Mouse (Mus musculus): Measurements from ENCODE around the gene Smagp.

Smagp gene

DNA sequence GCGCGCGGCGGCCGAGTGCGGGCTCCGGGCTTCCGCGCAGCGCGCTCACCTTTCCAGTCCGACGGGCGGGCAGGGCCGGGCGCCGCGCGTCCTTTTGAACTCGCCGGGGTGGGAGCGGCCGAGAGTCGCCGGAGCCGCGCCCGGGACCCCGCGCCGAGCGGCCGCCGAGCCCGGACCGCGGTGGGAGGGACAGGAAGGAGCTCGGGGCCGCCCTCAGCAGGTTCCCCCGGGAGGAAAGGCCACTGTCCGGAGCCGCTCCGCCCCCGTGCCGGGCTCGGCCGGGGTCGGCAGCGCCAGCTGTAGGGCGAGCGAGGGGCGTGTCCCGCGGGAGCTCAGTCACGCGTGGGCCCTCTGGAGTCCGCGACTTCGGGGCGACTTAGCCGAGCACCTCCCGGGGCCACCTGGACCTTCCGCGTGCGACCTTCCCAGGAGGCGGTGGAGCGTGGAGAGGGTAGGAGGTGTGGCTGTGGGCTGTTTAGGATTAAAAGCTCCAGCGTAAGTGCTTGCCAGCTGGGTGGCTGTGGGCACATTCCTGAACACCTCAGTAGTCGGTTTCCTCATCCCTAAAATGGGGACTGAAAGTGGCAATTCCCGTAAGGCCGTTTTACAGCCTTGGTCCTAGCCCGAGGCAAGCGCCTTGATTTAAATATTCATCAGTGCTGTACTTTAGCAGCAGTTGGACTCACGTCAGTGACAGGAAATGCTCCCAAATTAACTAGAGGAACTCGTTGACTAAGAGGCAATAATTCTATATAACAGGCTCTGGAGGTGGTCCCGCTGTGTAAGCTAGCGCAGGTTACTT lies at the start of gene Smagp:
Gene Smagp (minus strand): TSS at position 241 of the 802 bp plus-strand sequence.
- peak; percentile 62 for DNase-seq (ENCODE audit: low spot score)

DNA sequence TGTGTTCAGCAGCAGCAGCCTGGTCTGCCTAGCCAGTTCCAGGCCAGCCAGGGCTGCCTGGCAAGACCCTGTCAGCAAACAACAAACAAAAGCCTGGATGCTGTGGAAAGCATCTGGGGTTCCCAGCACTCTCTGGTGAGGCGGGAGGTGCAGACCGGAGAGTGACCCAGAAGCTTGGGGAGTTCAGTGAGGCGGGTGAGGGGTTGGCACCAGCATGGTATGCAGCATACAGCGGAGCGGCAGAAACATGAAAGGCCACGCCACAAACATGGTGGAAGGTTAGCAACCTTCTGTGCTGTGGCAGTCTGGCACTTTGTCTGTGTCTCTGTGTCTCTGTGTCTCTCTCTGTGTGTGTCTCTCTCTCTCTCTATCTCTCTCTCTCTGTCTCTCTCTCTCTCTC lies 49.7 kb upstream of the Smagp start:
- DNase-seq (ENCODE audit: low spot score), result no peak

DNA sequence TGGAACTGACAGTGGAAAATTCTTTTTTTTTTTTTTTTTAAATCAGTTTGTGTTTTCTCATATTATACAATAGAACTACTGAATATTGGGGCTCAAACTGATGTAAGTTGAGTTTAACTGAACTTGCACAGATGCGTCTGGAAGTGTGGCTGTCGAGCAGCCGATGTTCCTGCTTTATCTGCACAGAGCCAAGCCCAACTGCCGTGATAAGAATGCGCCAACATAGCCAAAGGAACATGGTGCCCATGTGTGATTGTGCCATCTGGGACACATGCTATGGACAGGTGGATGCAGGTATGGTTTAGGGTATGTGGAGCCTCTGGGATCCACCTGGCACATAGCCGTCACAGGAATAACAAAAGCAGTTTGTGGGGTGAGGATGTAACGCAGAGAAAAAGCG lies 49.1 kb upstream of the Smagp start:
- DNase-seq (ENCODE audit: low spot score), result no peak

DNA sequence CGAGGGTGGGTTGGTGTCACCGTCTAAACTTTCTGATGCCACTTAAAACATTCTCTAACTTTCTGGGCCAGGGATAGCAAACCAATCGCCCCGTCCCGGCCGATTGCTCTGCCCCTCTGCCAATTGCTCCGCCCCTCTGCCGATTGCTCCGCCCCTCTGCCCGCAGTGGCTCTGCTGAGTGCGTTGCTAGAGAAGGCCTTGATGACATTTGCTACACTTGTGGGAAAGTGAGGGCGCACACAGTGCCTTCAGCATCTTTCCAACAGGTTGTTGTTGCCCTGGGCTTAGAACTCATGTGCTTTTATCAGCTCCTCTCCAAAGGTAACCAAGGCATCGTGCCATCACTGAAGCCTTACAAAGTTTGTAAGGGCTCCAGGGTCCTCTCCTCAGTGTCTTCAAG lies 48.5 kb upstream of the Smagp start:
- DNase-seq (ENCODE audit: low spot score), result no peak

DNA sequence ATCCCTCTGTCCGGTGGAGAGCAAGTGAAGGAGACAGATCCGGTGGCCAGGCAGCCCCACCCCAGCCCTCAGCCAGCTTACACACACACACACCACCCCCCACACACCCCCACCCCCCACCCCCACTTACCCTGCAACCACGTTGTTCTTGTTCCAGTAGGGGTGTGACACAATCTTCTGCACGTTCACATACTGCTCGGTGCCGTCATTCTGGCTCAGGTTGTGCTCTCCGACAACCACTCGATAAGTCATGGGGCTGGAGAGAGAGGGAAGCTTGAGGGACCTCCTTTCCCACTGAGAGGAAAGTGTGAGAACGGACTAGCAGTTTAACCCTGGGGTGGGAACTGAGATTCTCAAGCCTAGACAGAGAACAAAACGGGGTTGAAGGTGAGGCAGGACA lies 47.7 kb upstream of the Smagp start:
- no peak for DNase-seq (ENCODE audit: low spot score)

DNA sequence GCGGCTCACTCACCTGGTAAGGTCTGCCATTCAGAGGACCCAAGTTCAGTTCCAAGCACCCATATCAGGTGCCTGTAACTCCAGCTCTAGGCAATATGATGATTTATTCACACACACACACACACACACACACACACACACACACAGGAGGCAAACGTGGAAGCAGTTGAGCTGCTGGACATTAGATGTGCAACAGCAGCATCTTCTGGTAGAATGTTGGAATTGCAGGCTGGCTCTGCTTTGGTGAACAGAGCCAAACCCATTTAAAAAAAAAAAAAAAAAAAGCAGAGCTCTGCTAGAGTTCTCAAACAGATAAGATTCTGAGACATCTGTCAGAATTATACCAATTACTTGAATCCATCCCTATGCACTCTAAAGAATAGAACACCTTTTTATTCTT lies 46.3 kb upstream of the Smagp start:
- peak; percentile 81 for DNase-seq (ENCODE audit: low spot score)

DNA sequence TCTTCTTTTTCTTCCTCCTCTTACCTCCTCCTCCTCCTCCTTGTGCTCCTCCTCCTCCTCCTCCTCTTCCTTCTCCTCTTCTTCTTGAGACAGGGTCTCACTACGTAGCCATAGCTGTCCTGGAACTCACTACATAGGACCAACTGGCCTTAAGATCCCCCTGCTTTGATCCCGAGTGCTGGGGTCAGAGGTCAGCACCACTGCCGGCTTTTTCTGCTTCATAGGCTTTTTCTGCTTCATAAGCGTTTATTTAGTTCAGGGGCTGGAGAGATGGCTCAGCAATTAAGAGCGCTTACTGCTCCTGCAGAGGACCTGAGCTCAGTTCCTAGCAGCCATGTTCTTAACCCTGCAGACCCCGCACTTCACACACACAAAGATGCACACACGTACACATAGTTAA lies 45.0 kb upstream of the Smagp start:
- no peak for DNase-seq (ENCODE audit: low spot score)

DNA sequence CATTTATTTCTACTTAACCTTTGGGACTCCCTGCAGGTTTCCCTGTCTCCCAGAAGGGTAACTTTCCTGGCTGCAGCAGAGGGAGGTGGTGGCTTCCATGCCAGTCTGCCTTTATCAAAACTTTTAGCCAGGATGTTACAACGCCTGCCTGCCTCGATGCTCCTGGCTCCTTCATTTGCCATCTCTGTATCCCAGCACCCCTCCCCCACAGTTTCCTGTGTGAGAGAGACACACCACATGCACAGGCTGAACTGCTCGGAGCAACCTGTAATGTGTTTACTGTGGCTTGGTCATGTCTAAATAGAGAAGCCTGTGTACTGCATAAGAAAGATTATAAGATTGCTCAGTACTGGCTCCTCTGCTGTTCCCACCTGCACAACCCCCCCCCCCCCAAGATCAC lies 43.6 kb upstream of the Smagp start:
- DNase-seq (ENCODE audit: low spot score), result no peak

DNA sequence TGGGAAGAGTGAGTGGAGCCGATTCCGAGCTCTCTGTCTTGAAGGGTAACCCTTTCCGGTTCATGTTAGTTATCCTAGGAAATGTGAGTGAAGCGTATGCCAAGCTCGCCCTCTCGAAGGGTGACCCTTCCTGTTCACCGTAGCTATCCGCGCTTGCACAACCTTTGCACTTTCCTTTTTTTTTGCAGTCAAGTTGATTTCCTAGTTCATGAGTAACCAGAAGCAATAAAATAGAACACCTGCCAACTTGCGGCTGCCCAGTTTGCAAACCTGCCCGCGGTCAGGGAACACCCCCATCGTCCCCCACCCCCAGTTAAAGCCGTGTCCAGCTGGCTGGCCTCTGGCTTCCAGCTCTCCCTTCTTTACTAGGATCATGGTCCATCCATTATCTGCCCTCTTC lies 42.3 kb upstream of the Smagp start:
- DNase-seq (ENCODE audit: low spot score), result no peak

DNA sequence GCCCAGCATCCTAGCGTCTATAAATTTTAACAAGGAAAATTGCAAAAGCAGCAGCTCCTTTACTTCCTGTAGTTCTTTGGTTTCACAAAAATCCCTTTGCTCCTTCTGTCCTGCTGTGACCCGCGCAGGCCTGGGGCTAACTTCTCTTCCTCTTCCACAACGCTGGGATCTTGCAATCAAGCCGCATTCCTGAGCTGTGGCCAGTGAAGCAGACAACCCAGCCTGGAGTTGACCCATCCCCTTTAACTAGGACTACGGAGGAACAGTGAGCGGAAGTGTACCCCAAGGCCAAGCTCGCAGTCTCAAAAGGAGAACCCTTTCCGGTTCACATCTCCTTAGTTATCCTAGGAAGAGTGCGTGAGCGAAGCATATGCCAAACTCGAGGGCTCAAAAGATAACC lies 41.8 kb upstream of the Smagp start:
- DNase-seq (ENCODE audit: low spot score), result no peak

DNA sequence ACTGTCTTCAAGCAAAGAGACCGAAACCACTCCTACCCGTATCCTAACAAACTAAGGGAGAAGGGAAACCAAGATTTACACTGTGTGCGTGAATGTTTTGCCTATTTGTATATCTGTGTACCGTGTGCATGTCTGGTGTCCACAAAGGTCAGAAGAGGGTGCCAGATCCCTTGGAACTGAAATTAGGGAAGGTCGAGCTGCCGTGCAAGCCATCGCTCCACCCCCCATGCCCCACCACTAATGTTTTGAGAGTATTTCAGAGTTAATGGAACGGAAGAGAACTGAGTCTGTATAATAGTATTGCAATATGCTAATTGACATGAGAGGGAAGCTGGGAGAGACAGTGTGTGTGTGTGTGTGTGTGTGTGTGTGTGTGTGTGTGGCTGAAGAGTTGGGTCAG lies 40.9 kb upstream of the Smagp start:
- DNase-seq (ENCODE audit: low spot score), result no peak

DNA sequence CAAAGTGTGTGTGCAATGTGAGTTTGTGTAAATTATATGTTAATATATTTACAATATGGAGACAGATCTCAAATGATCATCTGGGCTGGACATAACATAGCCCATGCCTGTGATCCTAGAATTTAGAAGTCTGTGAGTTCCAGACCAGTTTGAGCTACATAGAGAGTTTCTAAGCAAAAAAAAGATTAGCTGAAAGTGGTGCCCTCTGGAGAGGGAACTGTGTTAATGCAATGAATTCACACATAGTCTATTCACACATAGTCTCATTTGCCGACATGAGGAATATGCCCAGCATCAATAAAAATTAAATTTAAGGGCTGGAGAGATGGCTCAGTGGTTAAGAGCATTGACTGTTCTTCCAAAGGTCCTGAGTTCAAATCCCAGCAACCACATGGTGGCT lies 39.8 kb upstream of the Smagp start:
- no peak for DNase-seq (ENCODE audit: low spot score)

DNA sequence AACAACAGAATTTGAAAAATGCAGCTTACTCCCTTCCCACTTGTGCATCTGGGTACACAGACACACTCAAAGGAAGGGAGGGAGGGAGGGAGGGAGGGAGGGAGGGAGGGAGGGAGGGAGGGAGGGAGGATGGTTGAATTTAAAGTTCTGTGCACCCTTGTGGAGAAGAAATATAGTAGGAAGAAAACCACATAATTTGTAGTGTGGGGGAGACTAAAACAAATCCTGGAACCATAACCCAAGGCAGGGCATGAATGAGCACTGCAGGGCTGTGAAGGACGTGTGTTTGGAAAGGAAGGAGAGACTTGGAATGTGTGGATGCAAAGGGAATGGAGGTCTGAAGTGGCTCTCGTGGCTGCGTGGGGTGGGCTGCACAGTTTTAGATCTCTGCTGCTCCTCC lies 38.7 kb upstream of the Smagp start:
- DNase-seq (ENCODE audit: low spot score), result no peak

DNA sequence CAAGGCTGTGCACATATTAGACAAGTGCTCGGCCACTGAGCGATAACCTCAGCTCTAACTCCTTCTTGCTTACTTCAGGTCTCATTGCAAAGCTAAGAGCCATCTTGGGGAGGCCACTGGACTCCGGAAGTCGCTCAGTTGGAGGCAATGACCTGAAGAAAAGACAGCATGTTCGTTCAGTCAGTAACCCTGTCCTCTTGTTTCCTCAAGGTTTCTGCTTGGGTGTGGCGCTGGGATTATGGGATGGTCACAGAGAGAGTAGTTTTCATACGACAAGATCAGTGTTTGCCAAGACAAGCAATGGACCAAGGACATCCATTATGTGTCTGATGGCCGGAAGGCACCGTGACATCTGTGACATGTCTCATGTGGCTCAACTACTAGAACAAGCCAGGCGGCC lies 37.8 kb upstream of the Smagp start:
- DNase-seq (ENCODE audit: low spot score), result no peak

DNA sequence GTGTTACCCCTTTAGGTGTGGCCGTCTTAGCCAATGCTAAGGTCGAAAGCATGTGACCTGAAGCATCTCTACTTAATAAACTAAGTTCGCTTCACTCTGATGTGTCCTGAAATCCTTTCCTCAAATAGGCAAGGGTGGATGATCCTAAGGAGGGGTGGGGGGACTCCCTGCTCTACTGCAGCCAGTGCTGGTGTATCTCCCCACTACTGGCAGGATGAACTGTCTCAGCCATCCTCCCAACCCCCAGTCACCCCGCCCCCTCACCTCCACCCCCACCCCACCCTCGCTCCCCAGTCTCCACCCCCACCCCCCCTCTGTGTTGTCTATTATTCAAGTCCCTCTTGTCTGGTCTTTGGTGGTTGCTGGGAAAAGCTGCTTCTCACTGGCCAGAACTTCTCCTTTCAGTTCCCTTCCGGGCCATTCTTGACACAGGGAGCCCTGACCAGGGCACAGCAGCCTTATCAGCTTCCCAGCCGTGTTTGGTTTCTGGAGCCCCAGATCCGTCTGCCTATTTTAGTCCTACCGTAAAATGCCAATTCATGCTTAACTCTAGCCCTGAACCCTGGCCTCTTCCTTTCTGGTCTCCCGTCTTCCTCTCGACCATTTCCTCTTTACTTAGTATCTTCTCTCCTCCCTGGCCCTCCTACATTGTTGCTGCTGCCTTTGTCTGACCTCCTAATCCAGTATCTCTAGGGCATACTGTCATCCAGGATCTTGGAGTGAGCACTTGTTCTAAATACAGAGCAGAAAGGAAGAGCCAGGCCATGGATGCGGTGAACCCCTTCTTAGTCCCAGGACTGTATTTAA lies 37.0 kb upstream of the Smagp start:
- no peak for DNase-seq (ENCODE audit: low spot score)

DNA sequence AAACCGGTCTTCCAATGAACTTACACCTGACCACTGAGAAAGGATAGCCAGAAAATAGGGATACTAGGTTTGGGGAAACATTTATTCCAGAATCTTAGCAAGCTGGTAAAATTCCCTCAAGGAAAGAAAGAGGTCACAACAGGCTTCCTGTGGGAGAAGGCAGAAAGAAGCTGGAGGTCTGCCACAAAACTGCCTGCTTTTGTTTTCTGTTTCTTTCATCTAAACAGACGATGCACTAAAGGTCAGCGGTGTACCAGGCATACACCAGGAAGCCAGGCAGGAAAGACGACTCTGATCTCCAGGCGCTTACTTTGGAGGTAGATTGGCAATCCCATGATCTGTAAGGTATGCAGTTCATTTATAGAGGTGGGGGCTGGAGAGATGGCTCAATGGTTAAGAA lies 34.1 kb upstream of the Smagp start:
- DNase-seq (ENCODE audit: low spot score), result no peak

DNA sequence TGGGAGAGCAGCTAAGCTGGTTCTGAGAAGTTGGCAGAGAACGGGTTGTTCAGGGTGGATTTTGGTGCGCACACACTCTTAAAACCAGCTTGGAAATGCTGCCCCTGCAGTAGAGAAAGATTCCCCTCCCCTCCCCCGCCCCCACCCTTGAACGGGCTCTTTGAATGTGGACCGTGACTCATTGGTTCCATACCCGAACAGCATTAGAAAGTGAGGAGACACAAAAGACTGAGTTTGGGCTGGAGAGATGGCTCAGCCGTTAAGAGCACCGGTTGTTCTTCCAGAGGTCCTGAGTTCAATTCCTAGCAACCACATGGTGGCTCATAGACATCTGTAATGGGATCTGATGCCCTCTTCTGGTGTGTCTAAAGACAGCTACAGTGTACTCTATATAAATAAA lies 33.3 kb upstream of the Smagp start:
- DNase-seq (ENCODE audit: low spot score), result no peak

DNA sequence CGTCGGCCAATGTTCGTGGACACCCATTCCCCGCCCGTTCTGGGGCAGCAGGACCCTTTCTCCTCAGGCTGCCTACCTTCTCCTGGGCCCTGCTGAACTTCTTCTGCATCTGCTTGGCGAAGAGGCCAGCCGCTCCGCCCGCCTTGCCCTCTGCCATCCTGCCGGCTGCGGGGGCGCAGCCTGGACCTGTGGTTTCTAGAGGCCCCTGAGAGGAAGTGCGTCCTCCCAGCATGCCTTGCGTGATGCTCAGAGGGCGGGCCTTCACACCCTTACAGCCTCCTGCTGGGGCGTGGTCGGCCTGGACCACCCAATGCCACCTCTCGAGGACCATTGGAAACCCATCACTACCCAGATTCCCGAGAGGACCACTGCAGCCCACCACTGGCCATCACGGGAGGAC lies 32.6 kb upstream of the Smagp start, which contains the start of gene Bin2:
Gene Bin2 (minus strand): TSS at position 217 of the 400 bp plus-strand sequence.
- no peak for DNase-seq (ENCODE audit: low spot score)

DNA sequence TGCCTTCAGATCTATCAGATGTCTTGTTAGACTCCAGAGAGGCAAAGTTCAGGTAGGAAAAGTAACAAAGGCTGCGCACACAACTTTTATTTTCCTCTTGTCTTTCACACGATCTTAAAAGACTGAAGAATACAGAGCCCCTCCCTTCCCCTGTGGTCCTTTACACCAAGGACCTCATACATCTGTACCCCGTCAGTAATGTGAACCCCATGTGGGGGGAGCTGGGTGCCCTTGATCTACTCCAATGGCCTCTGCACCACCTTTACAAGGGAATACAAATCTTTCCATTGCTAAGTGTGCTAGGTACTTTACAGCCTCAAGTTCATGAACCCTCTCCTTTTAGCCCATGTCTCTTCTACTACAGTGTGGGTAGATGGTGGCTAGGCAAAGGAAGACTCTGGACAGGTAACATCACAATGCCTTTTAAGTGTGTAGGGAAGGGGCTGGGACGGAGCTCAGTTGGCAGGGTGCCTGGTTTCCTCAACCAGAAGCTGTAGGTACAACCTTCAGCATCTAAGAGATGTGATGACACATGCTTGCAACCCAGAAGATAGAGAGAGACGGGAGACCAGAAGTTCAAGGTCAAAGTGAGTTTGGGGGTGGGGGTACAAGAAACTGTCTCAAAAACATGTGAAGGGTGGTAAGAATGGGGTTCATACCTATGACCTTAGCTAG lies 31.3 kb upstream of the Smagp start:
- no peak for DNase-seq (ENCODE audit: low spot score)

DNA sequence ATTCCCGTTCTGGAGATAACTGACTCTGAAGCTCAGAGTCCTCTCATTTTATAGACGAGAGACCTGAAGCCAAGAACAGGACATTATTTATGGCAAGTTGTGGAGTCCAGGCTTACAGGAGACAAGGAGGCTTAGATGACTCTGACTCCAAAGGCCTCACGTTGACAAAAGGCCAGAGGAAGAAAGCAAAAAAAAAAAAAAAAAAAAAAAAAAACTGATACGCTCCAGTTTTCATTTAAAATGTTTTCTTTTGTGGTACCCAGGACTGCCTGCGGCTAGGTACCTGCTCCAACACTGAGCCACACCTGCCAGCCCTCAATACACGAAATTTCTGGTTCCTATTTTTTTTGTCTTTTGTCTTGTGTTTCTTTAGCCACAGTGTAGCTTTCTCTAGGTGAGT lies 30.7 kb upstream of the Smagp start:
- DNase-seq (ENCODE audit: low spot score), result no peak

DNA sequence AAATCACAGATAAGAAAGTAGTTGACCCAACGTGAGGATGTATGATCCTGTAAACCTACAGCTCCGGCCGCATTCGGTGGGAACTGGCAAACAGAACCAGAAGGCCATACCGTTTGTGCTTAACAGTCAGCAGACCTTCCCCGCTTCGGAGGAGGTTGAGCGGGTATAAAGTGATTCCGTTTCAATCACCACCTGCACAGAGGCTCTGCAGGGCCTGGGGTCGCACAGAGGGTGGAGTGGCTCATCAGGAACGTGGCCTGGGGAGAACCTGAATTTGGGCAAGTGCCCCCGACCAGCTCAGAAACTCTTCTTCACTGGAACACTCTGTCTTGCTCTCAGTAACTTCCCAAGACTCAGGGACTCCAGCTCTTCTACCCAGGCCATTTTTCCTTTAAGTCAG lies 30.1 kb upstream of the Smagp start:
- no peak for DNase-seq (ENCODE audit: low spot score)

DNA sequence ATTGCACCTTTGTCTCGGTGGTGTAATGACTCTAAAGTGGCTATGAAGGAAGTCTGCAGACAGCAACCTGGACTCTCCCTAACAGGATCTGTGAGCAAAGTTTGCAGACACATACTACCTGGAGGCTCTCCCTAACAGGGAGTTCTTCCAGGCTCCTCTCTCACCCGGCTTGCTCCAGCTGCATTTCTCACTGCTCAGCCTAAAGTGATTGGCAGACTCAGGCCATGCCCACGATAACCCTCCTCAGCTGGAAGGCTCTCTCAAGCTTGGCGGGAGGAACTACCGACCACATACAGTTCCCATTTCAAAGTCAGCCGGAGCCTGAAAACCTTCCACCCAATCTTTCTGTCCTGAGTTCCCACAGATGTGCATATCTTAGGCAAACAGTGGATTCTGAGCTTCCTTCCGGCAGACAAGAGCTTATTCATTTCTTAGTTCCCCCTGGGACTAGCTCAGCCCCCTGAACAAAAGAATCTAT lies 29.5 kb upstream of the Smagp start:
- DNase-seq (ENCODE audit: low spot score), result no peak
